Mouse (Mus musculus) urinary bladder, postnatal 25 days (tissue): Measurements from ENCODE around the gene Gpr142.

Experiments used
- DNase-seq: peaks from one replicate; pipeline ENCODE4 v3.0.0; 2022; ENCODE audit warnings: low spot score

Gpr142 gene

GRCm38 (mm10) chr11:114801906-114802305, 3.2 kb downstream of the Gpr142 start:
- DNase-seq = no peak

- no peak for DNase-seq
Observed at GRCm38 (mm10) chr11:114802540-114803267, 4.0 kb downstream of the Gpr142 start.

GRCm38 (mm10) chr11:114803990-114804389, 5.3 kb downstream of the Gpr142 start:
- DNase-seq = no peak

DNA sequence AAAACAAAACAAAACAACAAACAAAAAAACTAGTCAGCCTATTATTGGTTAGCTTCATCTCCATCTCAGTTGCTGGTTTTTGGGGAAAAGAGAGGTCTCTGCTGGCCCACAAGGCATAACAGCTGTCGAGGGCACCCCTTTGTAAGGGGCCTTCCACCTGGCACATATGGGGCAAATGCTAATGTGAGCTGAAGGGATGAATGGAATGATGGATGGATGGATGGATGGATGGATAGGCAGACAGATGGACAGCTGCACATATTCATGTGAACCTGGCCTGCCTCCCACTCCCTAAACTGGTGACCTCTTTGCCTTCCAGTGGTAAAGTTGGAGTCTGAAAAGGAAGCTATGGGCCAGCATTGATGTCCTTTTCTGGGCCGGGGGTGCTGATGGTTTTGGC, 8.3 kb downstream of the Gpr142 start:
- no peak for DNase-seq

DNA sequence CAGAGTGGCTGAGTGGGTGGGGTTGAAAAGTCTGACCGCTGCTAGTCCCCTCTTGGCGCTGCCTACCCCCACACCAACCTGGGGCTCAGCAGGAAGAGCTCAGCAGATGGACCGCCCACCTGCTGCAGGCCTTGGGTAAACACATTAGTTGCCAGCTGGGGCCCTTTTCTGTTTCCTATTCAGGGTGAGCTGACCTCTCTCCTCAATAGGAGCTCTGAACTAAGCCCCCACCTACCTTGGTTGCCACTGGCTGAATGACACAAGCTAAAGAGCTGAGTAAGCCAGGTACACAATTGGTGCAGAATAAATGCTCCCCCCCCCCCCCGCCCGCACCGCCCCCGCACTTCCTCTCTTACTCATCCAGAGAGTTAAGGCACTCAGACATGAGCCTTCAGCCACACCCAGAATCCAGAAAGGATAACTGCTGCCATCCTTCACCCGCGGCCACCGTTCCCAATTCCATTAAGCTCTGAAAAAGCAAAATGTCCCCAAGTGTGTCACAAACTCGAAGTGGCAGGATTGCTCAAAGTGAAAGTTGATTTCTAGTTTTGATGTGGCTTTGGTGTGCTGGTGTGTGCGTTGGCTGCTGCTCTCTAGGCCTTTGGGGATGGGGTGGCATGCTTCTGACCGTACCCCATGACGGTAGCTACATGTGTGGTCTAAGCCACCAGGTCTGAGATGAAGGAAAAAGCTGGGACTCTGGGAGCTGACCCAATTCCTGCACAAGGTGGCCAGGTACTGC, 9.1 kb downstream of the Gpr142 start:
- no peak for DNase-seq

- DNase-seq = no peak
Observed at GRCm38 (mm10) chr11:114809371-114809770, 10.6 kb downstream of the Gpr142 start.

- no peak for DNase-seq
Observed at GRCm38 (mm10) chr11:114810344-114810743, 11.6 kb downstream of the Gpr142 start.

DNA sequence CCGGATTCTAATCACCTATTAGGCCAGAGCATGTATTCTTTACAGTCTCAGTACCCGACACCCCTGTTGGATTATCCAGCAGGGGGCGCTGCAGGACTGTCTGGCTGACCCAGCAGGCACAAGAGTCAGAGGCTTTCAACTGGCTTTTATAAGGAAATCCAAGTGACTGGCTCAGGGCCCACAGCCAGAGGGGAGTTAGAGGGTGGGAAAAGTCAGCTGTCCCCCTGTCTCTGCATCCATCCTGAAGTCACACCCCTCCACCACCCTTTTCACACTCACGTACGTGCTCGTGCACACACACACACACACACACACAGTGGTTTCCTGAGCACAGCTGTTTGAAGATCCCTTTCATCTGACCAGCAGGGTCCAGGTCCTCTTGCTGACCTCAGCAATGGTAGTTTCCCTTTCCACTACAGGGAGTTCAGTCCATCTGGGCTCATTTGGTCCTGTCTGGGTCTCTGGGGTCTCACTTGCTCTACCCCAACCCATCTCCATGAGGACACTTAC, 14.1 kb downstream of the Gpr142 start:
- peak; percentile 98 for DNase-seq

- no peak for DNase-seq
Observed at GRCm38 (mm10) chr11:114814873-114815592, 16.3 kb downstream of the Gpr142 start.

GRCm38 (mm10) chr11:114816934-114817333, 18.2 kb downstream of the Gpr142 start:
- DNase-seq = no peak

- no peak for DNase-seq
Observed at GRCm38 (mm10) chr11:114818185-114818584, 19.5 kb downstream of the Gpr142 start.

DNA sequence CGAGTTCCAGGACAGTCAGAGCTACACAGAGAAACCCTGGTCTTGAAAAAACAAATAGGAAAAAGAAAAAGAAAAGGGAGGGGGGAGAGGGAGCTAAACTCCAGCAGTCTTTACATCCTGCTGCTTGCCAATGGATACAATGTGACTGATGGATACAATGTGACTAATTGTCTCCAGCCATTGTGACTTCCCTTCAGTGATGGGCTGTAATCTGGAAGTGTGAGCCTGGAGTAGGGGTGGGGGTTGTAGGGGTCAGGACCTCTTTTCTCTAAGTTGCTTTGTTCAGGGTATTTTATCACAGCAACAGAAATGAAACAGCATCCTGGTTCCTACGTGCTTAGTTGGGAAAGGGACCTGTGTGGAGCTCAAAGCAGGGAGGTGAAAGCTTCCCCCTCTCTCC, 20.4 kb downstream of the Gpr142 start:
- no peak for DNase-seq

GRCm38 (mm10) chr11:114820444-114820843, 21.7 kb downstream of the Gpr142 start:
- DNase-seq = no peak

DNA sequence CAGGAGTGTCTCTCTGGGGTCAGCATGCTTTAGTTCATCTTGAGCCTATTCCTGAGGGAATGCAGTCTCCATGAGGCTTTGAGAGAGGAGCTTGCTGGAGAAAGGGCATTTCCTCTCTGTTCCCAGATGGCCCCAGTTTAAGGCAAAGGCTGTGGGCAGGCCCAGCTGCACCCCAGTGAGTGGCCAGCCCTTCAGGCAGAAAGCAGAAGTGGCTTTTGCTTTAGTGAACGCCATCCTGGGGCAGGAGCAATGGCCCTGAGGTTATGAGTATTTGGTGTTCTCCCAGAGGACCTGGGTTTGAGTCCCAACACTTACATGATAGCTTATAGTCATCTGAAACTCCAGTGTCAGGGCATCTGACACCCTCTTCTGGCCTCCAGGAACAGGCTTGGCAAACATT, 22.6 kb downstream of the Gpr142 start:
- DNase-seq = no peak

DNA sequence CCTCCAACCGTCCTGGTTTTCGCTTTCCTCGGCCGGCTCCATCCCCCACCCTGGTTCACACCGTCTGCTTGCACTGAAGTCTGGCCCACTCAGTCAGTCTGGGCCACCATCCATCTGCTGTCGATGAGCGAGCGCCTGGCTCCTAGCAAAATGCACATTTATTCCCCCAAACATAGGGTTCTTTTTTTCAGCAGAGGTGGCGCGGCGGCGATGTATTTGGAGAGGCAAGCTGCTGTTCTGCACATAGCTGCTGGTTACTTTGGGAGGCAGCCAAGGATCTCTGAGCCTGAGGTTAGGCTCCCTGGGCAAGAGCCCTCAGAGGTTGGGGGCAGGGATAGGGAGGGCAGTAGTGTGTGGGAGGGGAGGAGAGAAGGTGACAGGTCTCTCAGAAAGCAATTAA, 24.0 kb downstream of the Gpr142 start:
- no peak for DNase-seq

DNA sequence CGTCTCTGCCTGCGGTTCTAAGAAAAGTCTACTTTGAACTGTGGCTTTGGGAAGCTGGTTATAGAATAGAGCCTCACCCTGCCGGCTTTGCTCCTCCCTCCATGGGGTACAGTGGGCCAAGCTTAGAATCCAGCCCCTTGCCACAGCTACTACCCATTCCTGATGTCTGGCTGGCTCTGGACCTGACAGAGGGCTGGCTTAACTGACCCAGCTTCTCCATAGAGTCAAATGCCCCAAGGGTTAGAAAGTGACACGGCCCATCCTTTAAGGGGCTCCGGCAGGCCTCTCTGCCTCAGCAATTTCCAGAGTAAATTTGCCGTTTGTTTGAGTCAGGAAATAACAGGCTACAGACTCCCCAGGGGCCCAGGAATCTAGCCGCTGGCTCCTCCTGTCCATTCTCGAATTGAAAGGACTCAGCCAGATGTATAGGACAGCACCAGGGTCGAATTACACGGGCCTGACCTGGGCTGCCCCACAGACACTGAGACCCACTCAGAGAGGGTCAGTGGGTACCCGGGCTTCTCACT, 24.5 kb downstream of the Gpr142 start:
- DNase-seq = no peak

DNA sequence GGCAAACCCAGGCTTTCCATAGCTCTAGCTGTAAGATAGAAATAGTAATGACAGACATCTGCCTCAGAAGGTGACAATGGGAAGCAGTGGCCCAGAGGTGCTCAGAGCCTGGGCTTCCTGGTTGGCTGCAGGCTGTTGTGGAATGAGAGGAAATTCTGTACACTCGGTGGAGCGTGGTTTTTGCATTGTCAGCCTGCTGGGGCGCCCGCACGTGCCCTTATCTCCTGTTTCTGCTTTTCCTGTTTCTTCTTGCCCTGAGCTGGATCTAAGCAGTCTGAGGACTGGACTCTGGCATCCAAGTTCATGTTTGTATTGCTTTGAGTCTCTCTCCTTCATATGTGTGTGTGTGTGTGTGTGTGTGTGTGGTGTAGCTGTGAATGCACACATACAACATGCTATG, 28.0 kb downstream of the Gpr142 start:
- DNase-seq = no peak

- DNase-seq = peak; percentile 53
Observed at GRCm38 (mm10) chr11:114829499-114830432, 31.0 kb downstream of the Gpr142 start.

GRCm38 (mm10) chr11:114830433-114830773, 31.7 kb downstream of the Gpr142 start:
- no peak for DNase-seq

GRCm38 (mm10) chr11:114833166-114833565, 34.4 kb downstream of the Gpr142 start:
- DNase-seq = no peak

- no peak for DNase-seq
Observed at GRCm38 (mm10) chr11:114843818-114844463, 45.2 kb downstream of the Gpr142 start.
